Mouse (Mus musculus) testis, adult 2 months (tissue): ENCODE measurements at regions not wholly inside any gene's neighbourhood (a gene's known extent, or its start where the extent isn't known, plus 50 kb on each side); places are given as distances from the start of the nearest gene placed in this dataset.

ENCODE experiments used
- H3K27ac ChIP-seq: fragments of 200-500 bp; 2 replicates; pipeline ENCODE4 v1.5.1; 2012; ENCODE audit warnings: low read depth, low read length; ENCODE audit not compliant: control insufficient read depth, insufficient read depth
- H3K27me3 ChIP-seq: fragments of 200-500 bp; 2 replicates; pipeline ENCODE4 v1.6.1; 2012; ENCODE audit warnings: mild to moderate bottlenecking, low read length, moderate library complexity; ENCODE audit not compliant: control insufficient read depth, insufficient read depth
- H3K36me3 ChIP-seq: fragments of 200-500 bp; 2 replicates; pipeline ENCODE4 v1.6.1; 2012; ENCODE audit warnings: mild to moderate bottlenecking, low read length; ENCODE audit not compliant: control insufficient read depth, insufficient read depth
- H3K4me1 ChIP-seq: fragments of 200-500 bp; 2 replicates; pipeline ENCODE4 v1.6.1; 2012; ENCODE audit warnings: low read length; ENCODE audit not compliant: control insufficient read depth, insufficient read depth
- H3K4me3 ChIP-seq: fragments of 200-500 bp; 2 replicates; pipeline ENCODE4 v1.5.1; 2012; ENCODE audit warnings: low read depth, mild to moderate bottlenecking, low read length, moderate library complexity, mixed read lengths; ENCODE audit not compliant: control insufficient read depth
- CTCF ChIP-seq: fragments of 200-500 bp; IDR thresholded peaks from 2 replicates; pipeline ENCODE4 v1.5.1; 2012; ENCODE audit warnings: low read depth, mild to moderate bottlenecking, inconsistent platforms, low read length, moderate library complexity; ENCODE audit not compliant: control insufficient read depth, insufficient read depth, insufficient replicate concordance
- POLR2A ChIP-seq: fragments of 200-500 bp; IDR thresholded peaks from 2 replicates; pipeline ENCODE4 v1.6.1; 2012; ENCODE audit warnings: low read depth, mild to moderate bottlenecking, inconsistent platforms, low read length, moderate library complexity; ENCODE audit not compliant: control insufficient read depth

- Histone ChIP-seq H3K27ac (no peak overlapping the region), H3K27me3 (no peaks in the 10 kb centered on the region), H3K4me1 (peaks cover 3% of the 10 kb centered on the region; the same call in 1 of the 2 replicates), H3K4me3 (no peak overlapping the region), H3K36me3 (no peaks in the 10 kb centered on the region)
- TF ChIP-seq POLR2A (no peak), CTCF (no peak)
These were observed 128.9 kb downstream of the Sec61b start for GRCm38 (mm10) chr4:47603378-47603777.

GRCm38 (mm10) chr4:47603847-47604397, 129.5 kb downstream of the Sec61b start:
- Histone ChIP-seq H3K27me3 (no peaks in the 10 kb centered on the region), H3K36me3 (no peaks in the 10 kb centered on the region), H3K4me1 (peaks cover 3% of the 10 kb centered on the region; the same call in 1 of the 2 replicates), H3K27ac (no peak overlapping the region), H3K4me3 (no peak overlapping the region)
- no peak for TF ChIP-seq POLR2A
- no peak for TF ChIP-seq CTCF

GRCm38 (mm10) chr4:47605676-47606075, 131.2 kb downstream of the Sec61b start:
- no peak overlapping the region for H3K4me3 ChIP-seq
- no peak for TF ChIP-seq POLR2A
- TF ChIP-seq CTCF, result no peak
- H3K27me3 ChIP-seq, result no peaks in the 10 kb centered on the region
- peaks cover 3% of the 10 kb centered on the region for H3K4me1 ChIP-seq
- no peak overlapping the region for H3K27ac ChIP-seq
- no peaks in the 10 kb centered on the region for H3K36me3 ChIP-seq

GRCm38 (mm10) chr4:47608673-47609072, 134.2 kb downstream of the Sec61b start:
- Histone ChIP-seq H3K36me3 (no peaks in the 10 kb centered on the region), H3K4me3 (no peak overlapping the region), H3K27ac (no peak overlapping the region), H3K4me1 (no peaks in the 10 kb centered on the region; the same call in 1 of the 2 replicates), H3K27me3 (no peaks in the 10 kb centered on the region)
- TF ChIP-seq POLR2A (no peak), CTCF (no peak)

- TF ChIP-seq POLR2A, result no peak
- TF ChIP-seq CTCF, result no peak
- Histone ChIP-seq H3K4me1 (no peaks in the 10 kb centered on the region; the same call in 1 of the 2 replicates), H3K36me3 (no peaks in the 10 kb centered on the region), H3K4me3 (no peak overlapping the region), H3K27ac (no peak overlapping the region), H3K27me3 (no peaks in the 10 kb centered on the region)
These were observed 136.5 kb downstream of the Sec61b start for GRCm38 (mm10) chr4:47610913-47611312.

- Histone ChIP-seq H3K27me3 (no peaks in the 10 kb centered on the region), H3K4me1 (no peaks in the 10 kb centered on the region), H3K27ac (no peak overlapping the region), H3K36me3 (no peaks in the 10 kb centered on the region), H3K4me3 (no peak overlapping the region)
- TF ChIP-seq CTCF (no peak), POLR2A (no peak)
These were observed 142.1 kb downstream of the Sec61b start for GRCm38 (mm10) chr4:47616525-47616924.

GRCm38 (mm10) chr4:47620700-47621099, 146.2 kb downstream of the Sec61b start:
- no peaks in the 10 kb centered on the region for H3K36me3 ChIP-seq
- no peaks in the 10 kb centered on the region for H3K27me3 ChIP-seq
- no peak overlapping the region for H3K4me3 ChIP-seq
- no peak for TF ChIP-seq POLR2A
- no peak for TF ChIP-seq CTCF
- H3K4me1 ChIP-seq, result no peaks in the 10 kb centered on the region
- no peak overlapping the region for H3K27ac ChIP-seq
